13 mouse cellular contexts compared by ENCODE assay signal in the genomic region with DNA sequence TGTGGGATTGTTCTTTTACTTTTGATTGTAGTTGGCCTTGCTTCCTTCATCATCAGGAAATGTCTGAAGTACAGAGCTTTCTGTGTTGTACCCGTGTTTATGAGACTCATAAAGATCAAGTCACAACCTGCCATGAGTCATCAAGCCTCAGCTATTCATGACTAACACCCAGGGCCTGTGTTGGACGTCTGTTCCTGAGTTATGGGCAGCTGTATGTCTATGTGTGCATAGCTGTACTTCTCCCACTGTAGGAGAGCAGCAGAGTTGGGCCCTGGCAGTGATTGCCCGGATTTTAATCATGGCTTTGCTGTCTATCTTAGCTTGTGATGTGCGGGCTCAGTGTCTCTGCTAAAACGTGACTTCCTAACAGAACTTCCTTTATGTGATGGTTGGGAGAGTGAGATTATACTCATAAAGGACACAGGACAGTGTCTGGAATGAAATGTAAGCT. TPM values are rescaled to one million over a fixed set of nuclear protein-coding genes. Genes with fewer than 3 reads are reported as not detected.
DNase-seq lines count a peak whose midpoint lies in the region; ATAC-seq and TF ChIP-seq lines count a peak whose summit lies in the region.
"Had no signal": no experiment of that assay in that cellular context is flagged by ENCODE, and none has a peak within 500 bp of the region (broad histone marks: within the 10 kb centered on the region; RNA-seq: fewer than 3 reads in every experiment).

No protein-coding gene starts in this region.

- no peak overlapping the region for H3K4me2 ChIP-seq in intestine, embryonic 16.5 days (ENCODE audit: low read depth, low read length)
- H3K4me2 ChIP-seq: lung, embryonic 15.5 days had no signal

- H3K9ac ChIP-seq in intestine, embryonic 16.5 days (ENCODE audit: low read depth, low read length), result no peak overlapping the region
- H3K9ac ChIP-seq: lung, embryonic 15.5 days had no signal

- no peaks in the 10 kb centered on the region for H3K27me3 ChIP-seq in intestine, embryonic 16.5 days (replicated peaks; ENCODE audit: control insufficient read depth, insufficient read depth, low read length)
- no peaks in the 10 kb centered on the region for H3K27me3 ChIP-seq in embryonic facial prominence, embryonic 10.5 days (replicated peaks; ENCODE audit: low read depth, poor library complexity, severe bottlenecking)
- H3K27me3 ChIP-seq: lung, embryonic 15.5 days had no signal

- no peaks in the 10 kb centered on the region for H3K4me1 ChIP-seq in intestine, embryonic 16.5 days (ENCODE audit: control insufficient read depth, insufficient read depth, low read length)
- H3K4me1 ChIP-seq in embryonic facial prominence, embryonic 10.5 days, result no peaks in the 10 kb centered on the region
- H3K4me1 ChIP-seq: forebrain, embryonic 10.5 days; lung, embryonic 15.5 days had no signal

- H3K36me3 ChIP-seq in intestine, embryonic 16.5 days (ENCODE audit: control insufficient read depth, insufficient read depth, low read length), result peaks cover 27% of the 10 kb centered on the region
- peaks cover 98% of the 10 kb centered on the region for H3K36me3 ChIP-seq in embryonic facial prominence, embryonic 10.5 days (replicated peaks)

- intact Hi-C loops in gastrocnemius, adult 2 months (cut with DNase I), result no loop called here

- ATAC-seq in intestine, embryonic 16.5 days, result peak; percentile 90

- DNase-seq in gastrocnemius, adult 2 months, result no peak
- DNase-seq in gastrocnemius, postnatal 4 days (ENCODE audit: low spot score in 2 of 2), result no peak
- DNase-seq in urinary bladder, postnatal 14 days (ENCODE audit: low spot score), result peak; percentile 39
- no peak for DNase-seq in urinary bladder, postnatal 4 days (ENCODE audit: low spot score in 2 of 2)
- no peak for DNase-seq in embryonic facial prominence, embryonic 10.5 days (ENCODE audit: low spot score)
- no peak for DNase-seq in ovary, postnatal 14 days (ENCODE audit: low spot score)
- DNase-seq in layer of hippocampus, postnatal 14 days (ENCODE audit: low spot score in 2 of 2), result no peak
- DNase-seq: gastrocnemius, postnatal 14 days; kidney, postnatal 25 days had no signal

- WGBS in intestine, embryonic 16.5 days, result 68% methylated on average over 5 of the region's 5 CpGs
- 83% methylated on average over 5 of the region's 5 CpGs for WGBS in embryonic facial prominence, embryonic 10.5 days

- no peaks in the 10 kb centered on the region for H3K9me3 ChIP-seq in intestine, embryonic 16.5 days (ENCODE audit: control insufficient read depth, low read length)
- no peaks in the 10 kb centered on the region for H3K9me3 ChIP-seq in embryonic facial prominence, embryonic 10.5 days
- H3K9me3 ChIP-seq: forebrain, embryonic 10.5 days; lung, embryonic 15.5 days had no signal

- no peak overlapping the region for H3K4me3 ChIP-seq in gastrocnemius, adult 2 months
- H3K4me3 ChIP-seq in intestine, embryonic 16.5 days (ENCODE audit: low read length), result no peak overlapping the region
- no peak overlapping the region for H3K4me3 ChIP-seq in embryonic facial prominence, embryonic 10.5 days
- H3K4me3 ChIP-seq: forebrain, embryonic 10.5 days; lung, embryonic 15.5 days had no signal

- H3K27ac ChIP-seq in gastrocnemius, adult 2 months, result peak overlapping the region; percentile 53
- H3K27ac ChIP-seq in intestine, embryonic 16.5 days (ENCODE audit: low read length), result peak overlapping the region; percentile 29
- no peak overlapping the region for H3K27ac ChIP-seq in embryonic facial prominence, embryonic 10.5 days (replicated peaks)
- H3K27ac ChIP-seq: forebrain, embryonic 10.5 days; lung, embryonic 15.5 days had no signal

- TF ChIP-seq CTCF in gastrocnemius, adult 2 months (IDR thresholded peaks at IDR 0.05), result no peak

RNA-seq across cellular contexts. Expression of a gene that starts 31.3 kb away (rescaled TPM):
- 10 to 100 TPM; 38.8 to 58.6 TPM for total RNA-seq in gastrocnemius, adult 2 months (2021)
- 10 to 100 TPM; 49.6 to 54.3 TPM for total RNA-seq in gastrocnemius, postnatal 4 days (2021)
- 25.6 and 28.2 TPM in 2 replicates for polyA plus RNA-seq in intestine, embryonic 16.5 days (2015; fragmentation: Nextera tagmentation; extraction: Ambion mirVana)
- 27.3 and 29.7 TPM in 2 replicates for polyA plus RNA-seq in embryonic facial prominence, embryonic 10.5 days (2016; fragmentation: Nextera tagmentation; extraction: Ambion mirVana)
- total RNA-seq in layer of hippocampus, postnatal 14 days (2021), result 10 to 100 TPM; 33.2 to 38.0 TPM

RNA-seq across cellular contexts. Expression of a gene that starts 46.8 kb away (rescaled TPM):
- not detected for total RNA-seq in gastrocnemius, adult 2 months (2021)
- total RNA-seq in gastrocnemius, postnatal 4 days (2021), result under 1 TPM in 1 of 2 experiments, not detected in 1; 0.36 TPM
- 1.8 and 2.4 TPM in 2 replicates for polyA plus RNA-seq in intestine, embryonic 16.5 days (2015; fragmentation: Nextera tagmentation; extraction: Ambion mirVana)
- not detected in 2 replicates for polyA plus RNA-seq in embryonic facial prominence, embryonic 10.5 days (2016; fragmentation: Nextera tagmentation; extraction: Ambion mirVana)
- total RNA-seq in layer of hippocampus, postnatal 14 days (2021), result not detected
- total RNA-seq: gastrocnemius, postnatal 14 days had no signal
- polyA plus RNA-seq: forebrain, embryonic 10.5 days; neural tube, embryonic 11.5 days had no signal

RNA-seq across cellular contexts. Expression of a gene that starts 52.6 kb away (rescaled TPM):
- total RNA-seq in gastrocnemius, adult 2 months (2021), result 1 to 10 TPM; 2.6 to 2.7 TPM
- 10 to 100 TPM; 14.2 to 16.2 TPM for total RNA-seq in gastrocnemius, postnatal 4 days (2021)
- 54.3 and 56.4 TPM in 2 replicates for polyA plus RNA-seq in intestine, embryonic 16.5 days (2015; fragmentation: Nextera tagmentation; extraction: Ambion mirVana)
- polyA plus RNA-seq in embryonic facial prominence, embryonic 10.5 days (2016; fragmentation: Nextera tagmentation; extraction: Ambion mirVana), result 13.1 TPM in 2 replicates
- 1 to 10 TPM; 3.3 to 3.8 TPM for total RNA-seq in layer of hippocampus, postnatal 14 days (2021)
